Mouse (Mus musculus): ENCODE results near the gene D430042O09Rik.

DNA sequence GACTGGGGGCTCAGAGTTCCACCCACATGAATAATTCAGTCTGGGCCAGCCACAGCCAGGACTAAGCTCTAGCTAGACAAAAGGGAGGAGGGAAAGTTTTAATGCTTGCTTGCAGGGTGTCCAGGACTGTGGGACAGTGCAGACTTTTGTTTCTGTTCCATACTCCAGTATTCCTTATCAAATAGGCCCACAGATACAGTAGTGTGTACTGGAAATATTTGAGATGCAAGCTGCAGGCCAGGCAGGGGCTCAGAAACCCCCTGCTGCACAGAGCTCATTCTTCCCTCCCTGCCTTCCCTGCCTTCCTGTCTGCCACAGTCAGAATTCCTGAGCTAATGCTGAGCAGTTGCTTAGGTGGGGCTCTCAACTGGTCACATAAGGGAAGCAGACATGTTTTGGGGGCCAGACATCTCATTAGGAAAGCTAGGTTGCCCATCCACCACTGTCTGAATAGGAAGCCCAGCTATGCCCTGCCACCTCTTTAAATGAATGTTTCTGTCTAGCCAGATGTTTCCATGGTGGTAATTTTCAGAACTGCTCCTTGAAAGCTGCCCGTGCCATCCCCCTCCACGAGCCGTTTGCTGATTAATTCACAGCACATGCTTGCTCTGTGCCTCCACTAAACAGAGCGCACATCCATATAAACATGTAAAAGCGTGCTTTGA lies 130.5 kb downstream of the D430042O09Rik start:
- no peak for TF ChIP-seq CTCF (IDR thresholded peaks at IDR 0.05; ENCODE audit: low read depth, low read length)
- TF ChIP-seq POLR2A (IDR thresholded peaks at IDR 0.05; ENCODE audit: extremely low read depth, insufficient read depth, low read length), result no peak

Measured in liver, adult 2 months (tissue).